Mouse (Mus musculus) kidney, postnatal 4 days (tissue): ENCODE results near the gene Ube2l3.
"Not testable (repeated sequence)": the region's sequence is repeated elsewhere in the genome, so short reads cannot be mapped to it uniquely, and the experiment has no call there.

Experiments used
- DNase-seq, 2 experiments: peaks; one replicate each; pipeline ENCODE4 v3.0.0; 2021; ENCODE audit warnings: mixed read lengths in 2 of 2

Ube2l3 gene

GRCm38 (mm10) chr16:17208389-17209361 lies 6.2 kb upstream of the Ube2l3 start, which contains the start of gene Rimbp3:
Rimbp3 (plus strand) TSS chr16:17208603.
- peak; percentile 91 to 94 for DNase-seq

GRCm38 (mm10) chr16:17204990-17205389 lies 2.5 kb upstream of the Ube2l3 start:
- DNase-seq, result peak; percentile 15 to 55

GRCm38 (mm10) chr16:17201977-17202376 lies 472 bp downstream of the Ube2l3 start:
- peak in 1 of 2 experiments; percentile 13 for DNase-seq

- DNase-seq, result peak; percentile 85 to 91
Measured at GRCm38 (mm10) chr16:17200953-17201707, 1.3 kb downstream of the Ube2l3 start.

- DNase-seq, result peak in 1 of 2 experiments; percentile 13
Measured at GRCm38 (mm10) chr16:17200121-17200952, 2.1 kb downstream of the Ube2l3 start.

GRCm38 (mm10) chr16:17193823-17194222 lies 8.6 kb downstream of the Ube2l3 start:
- DNase-seq, result no peak

- DNase-seq, result no peak
Measured at GRCm38 (mm10) chr16:17185475-17185874, 17.0 kb downstream of the Ube2l3 start.

- no peak for DNase-seq
Measured at GRCm38 (mm10) chr16:17183003-17183402, 19.4 kb downstream of the Ube2l3 start.

GRCm38 (mm10) chr16:17182136-17182535 lies 20.3 kb downstream of the Ube2l3 start:
- no peak for DNase-seq

- DNase-seq, result no peak
Measured at GRCm38 (mm10) chr16:17181382-17181781, 21.1 kb downstream of the Ube2l3 start.

- no peak for DNase-seq
Measured at GRCm38 (mm10) chr16:17179706-17180105, 22.7 kb downstream of the Ube2l3 start.

GRCm38 (mm10) chr16:17177623-17178170 lies 24.8 kb downstream of the Ube2l3 start:
- no peak for DNase-seq

GRCm38 (mm10) chr16:17175765-17176164 lies 26.7 kb downstream of the Ube2l3 start:
- no peak for DNase-seq

- no peak for DNase-seq
Measured at GRCm38 (mm10) chr16:17168049-17168448, 34.4 kb downstream of the Ube2l3 start.

- DNase-seq, result no peak
Measured at GRCm38 (mm10) chr16:17167179-17167578, 35.3 kb downstream of the Ube2l3 start.

- not testable (repeated sequence) for DNase-seq
Measured at GRCm38 (mm10) chr16:17165478-17165877, 37.0 kb downstream of the Ube2l3 start.

- DNase-seq, result no peak
Measured at GRCm38 (mm10) chr16:17154346-17154745, 48.1 kb downstream of the Ube2l3 start.

- DNase-seq, result no peak
Measured at GRCm38 (mm10) chr16:17151874-17152273, 50.6 kb downstream of the Ube2l3 start.

GRCm38 (mm10) chr16:17150520-17151258 lies 51.8 kb downstream of the Ube2l3 start:
- peak in 1 of 2 experiments; percentile 16 for DNase-seq

GRCm38 (mm10) chr16:17148084-17148483 lies 54.4 kb downstream of the Ube2l3 start:
- peak; percentile 60 to 68 for DNase-seq

GRCm38 (mm10) chr16:17147391-17147929 lies 55.0 kb downstream of the Ube2l3 start:
- peak; percentile 15 to 46 for DNase-seq
